Mouse (Mus musculus) heart, postnatal 14 days (tissue): Measurements from ENCODE around the gene Hepacam. TPM values are rescaled to one million over a fixed set of nuclear protein-coding genes. Genes with fewer than 3 reads are reported as not detected.
A peak's percentile ranks its signal among the peaks of the same experiment; 100 is the strongest.

Experiments
- DNase-seq, 2 experiments: peaks; one replicate each; pipeline ENCODE4 v3.0.0; 2021 to 2022
- intact Hi-C: fragments of 180-260 bp; cut with DNase I; formaldehyde crosslinking; loops from one replicate; pipeline ENCODE4 v1.15.1; 2025
- long read RNA-seq, 2 experiments: library from polyadenylated mRNA; stranded (forward); transcript quantifications; one replicate each; pipeline ENCODE4 v2.0.0; 2021
- total RNA-seq, 2 experiments: library from RNA; stranded (reverse); gene quantifications; 2 replicates each; pipeline ENCODE4 v1.2.3; 2021

Gene Hepacam
- under 1 TPM in 1 of 2 experiments, not detected in 1; 0.07 TPM for total RNA-seq
- long read RNA-seq, experiment 1 = 0 reads
- long read RNA-seq, experiment 2 = 0 reads

DNA sequence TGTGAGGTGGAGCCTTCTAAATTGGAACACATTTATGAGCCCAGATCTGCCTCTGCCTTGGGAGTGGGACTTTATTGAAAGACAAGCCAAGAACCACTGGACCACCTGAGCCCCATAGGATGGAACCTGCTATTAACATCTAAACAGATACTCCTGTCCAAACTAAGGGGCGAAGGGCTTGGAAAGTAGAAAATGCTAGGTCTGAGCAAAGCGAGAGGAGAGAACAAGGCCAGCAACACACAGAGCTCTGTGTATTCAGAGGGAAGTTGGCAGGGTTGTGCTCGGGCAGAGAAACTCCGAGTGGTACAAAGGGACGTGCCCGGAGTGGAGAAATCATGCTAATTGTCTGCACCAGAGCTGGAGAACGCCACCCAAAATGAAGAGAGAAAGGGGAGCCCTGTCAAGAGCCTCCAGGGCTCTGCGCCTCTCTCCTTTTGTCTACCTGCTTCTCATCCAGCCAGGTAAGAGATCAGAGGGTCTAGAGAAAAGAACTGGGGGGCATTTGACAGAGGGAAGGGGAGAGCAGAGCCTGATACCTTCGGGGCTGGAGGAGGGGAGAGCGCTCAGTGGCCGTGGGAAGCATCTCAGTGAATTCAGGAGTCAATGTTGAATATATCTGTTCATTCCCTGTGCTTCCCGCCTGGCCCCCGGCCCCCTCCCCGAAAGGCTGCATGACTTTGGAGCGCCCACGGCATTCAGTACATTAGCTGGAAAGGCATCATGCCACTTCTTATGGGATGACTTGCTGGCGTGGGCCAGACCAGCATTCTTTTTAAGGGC, at the start of gene Hepacam:
Gene Hepacam (plus strand): TSS at position 51 of the 780 bp plus-strand sequence.
- no peak for DNase-seq
- intact Hi-C loops = loop anchor here (5.0 kb wide), 1 partner anchor 35 kb away; the partner anchor contains the start of gene Robo4

DNA sequence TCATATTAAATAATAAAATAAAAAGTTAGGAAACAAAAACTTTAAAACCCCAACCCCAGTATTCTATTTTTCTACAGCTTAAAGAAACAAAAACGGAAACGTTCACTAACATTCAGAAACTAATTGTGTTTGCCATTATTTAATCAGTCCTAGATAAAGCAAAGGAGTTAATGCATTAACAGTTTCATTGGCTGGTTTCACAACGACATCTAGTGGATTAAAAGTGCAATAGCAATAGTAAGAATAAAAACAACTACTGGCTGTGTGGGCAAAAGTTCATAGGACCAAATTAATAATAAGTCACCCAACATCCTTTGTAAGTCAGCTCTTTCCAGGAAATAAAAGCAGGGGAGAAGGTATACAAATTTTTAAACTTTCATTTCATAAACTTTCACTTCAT, 37.7 kb upstream of the Hepacam start:
- DNase-seq = no peak
- intact Hi-C loops = loop anchor here (5.0 kb wide), 3 partner anchors 72 to 362 kb away; partner anchors contain the start of gene Slc37a2

DNA sequence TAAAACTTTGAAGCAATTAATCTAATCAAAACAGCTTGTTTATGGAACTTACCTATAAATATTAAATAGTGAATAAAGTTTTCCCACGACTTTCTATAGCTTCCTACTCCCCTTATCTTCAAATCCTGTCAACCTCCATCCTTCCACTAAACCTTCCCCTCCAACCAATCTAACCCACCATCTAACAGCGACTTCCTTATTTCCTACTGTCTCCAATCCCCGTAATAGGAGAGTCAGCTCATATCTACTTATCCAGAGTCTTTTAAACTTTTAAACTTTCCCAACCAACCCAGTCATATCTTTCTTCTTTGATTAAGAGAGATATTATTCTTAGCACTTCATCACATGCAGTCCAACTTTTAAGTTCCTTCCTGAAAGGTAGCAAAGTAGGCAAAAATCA, 21.7 kb upstream of the Hepacam start:
- no peak for DNase-seq
- intact Hi-C loops = loop anchor here (5.0 kb wide), 1 partner anchor 37 kb away; no protein-coding TSS in a partner anchor

DNA sequence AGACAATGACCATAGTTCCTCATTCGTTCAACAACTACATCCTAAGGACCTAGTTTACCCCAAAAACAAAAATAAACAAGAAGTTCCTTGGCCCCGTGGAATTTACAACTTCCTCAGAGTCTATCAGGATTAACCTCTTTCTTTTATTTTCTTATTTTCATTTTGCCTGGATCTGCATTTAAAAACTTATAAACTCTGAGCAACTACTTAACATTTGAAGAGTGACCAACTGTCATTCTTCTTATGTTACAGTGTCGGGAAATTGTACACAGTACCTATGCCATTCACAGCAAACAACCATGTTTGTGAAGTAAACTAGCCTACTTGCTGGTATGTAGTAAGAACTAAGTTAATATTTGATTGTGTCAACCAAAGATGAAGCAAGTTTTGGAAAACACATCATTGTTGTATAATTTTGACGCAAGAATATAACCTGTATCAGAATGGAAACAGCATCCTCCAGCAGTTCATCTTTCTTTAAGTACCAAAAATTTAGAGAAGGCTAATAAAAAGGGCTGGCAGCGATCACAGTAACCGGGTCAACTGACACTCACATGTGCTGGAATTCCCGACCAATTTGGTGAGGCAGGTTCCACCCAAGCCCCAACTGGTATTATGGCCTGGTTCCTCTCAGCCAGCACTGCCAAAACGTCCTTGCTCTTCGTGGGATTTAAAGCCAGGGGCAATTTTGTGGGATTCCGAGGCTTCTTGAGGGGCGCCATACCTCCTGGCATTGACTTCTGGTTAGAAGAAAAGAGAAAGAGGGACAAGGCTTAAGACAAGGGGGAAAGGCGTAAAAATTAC, 19.8 kb upstream of the Hepacam start:
- intact Hi-C loops = loop anchor here (5.0 kb wide), 1 partner anchor 35 kb away; no protein-coding TSS in a partner anchor

DNA sequence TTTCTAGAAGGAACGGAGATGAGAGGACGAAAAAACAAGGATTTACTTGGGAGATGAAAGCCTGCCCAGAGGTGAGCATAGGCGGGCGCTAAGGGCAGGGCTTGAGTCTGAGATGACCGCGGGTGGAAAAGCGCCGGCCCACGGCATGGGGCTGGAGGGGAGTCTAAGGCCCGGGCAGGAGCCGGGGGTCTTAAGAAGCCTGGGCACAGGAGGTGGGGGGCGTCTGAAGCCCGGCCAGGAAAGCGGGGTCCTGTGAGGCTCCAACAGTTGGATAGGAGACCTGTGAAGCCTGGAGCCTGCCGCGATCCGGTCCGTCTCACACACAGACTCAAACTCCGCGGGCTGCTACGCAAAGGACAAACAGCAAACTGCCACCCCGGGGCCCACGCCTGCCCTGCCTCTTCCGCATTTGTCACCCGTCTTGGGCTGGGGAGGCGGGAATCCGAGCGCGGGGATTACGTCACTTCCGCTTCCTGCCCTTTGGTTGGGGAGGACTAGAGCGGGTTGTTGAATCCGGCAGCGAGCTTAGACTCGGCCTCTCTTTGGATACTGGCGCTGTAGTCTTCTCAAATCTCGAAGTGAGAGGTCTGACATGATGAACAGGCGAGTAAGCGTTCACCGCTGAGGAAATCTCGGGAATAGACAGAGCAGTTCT, 19.0 kb upstream of the Hepacam start, which contains the start of gene Ccdc15:
Gene Ccdc15 (minus strand): TSS at position 445 of the 655 bp plus-strand sequence.
- DNase-seq = peak; percentile 97 to 98
- intact Hi-C loops = loop anchor here (5.0 kb wide), 1 partner anchor 34 kb away; no protein-coding TSS in a partner anchor

More for the DNA sequence above, 19.8 kb upstream of the Hepacam start:
- DNase-seq = no peak

DNA sequence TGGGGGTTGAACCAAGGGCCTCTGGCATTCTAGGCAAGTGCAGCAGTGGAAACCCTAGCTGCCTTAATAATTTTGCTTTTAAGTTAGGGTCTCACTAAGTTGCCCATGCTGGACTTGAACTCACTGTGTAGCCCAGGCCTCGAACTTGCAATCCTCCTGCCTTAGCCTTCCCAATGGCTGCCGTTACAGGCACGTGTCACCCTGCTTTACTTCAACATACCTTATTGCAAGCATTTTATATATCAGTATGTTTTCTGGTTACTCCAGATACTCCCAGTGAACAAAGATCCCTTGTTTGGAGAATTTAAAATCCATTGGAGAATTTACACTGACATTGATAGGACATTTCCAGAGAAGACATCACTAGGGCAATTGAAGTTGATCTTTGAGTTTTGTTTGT, 18.1 kb upstream of the Hepacam start:
- intact Hi-C loops = loop anchor here (5.0 kb wide), 1 partner anchor 33 kb away; no protein-coding TSS in a partner anchor
- DNase-seq = no peak

DNA sequence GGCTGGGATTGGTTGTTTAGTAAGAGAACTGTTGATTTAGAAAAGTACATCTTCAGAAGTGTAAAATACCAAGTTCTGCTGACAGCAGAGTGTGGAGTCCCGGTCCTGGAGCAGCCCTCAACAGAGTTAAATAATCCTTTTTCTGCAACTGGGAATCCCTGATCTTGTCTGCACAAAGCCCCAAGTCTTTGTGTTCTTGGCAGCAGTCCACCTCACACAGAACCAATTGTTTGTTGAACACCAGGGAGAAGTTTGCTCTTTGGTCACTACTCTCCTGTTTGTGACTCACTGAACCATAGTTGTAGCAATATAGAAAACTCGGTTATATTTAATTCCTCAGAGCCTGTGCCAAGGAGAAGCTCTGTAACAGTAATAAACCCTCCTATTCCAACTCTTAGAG, 15.9 kb upstream of the Hepacam start:
- intact Hi-C loops = no loop called here
- no peak for DNase-seq

DNA sequence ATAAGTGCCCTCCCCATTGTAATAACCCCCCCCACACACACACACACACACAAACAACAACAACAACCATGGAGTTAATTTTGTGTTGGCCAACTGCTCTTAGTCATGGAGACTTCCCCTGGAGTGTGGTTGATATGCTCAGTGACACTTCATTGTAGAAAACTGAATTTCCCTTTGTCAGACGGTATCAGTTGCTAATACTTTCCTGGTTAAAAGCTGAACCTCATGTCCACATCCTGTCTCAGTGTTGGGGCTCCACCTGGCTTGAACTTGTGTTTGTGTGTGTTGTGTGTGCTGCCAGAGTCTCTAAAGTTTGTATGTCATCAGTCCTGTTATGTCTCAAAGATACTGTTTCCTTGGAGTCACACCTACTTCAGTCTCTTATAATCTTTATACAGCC, 12.7 kb upstream of the Hepacam start:
- no peak for DNase-seq
- intact Hi-C loops = no loop called here

DNA sequence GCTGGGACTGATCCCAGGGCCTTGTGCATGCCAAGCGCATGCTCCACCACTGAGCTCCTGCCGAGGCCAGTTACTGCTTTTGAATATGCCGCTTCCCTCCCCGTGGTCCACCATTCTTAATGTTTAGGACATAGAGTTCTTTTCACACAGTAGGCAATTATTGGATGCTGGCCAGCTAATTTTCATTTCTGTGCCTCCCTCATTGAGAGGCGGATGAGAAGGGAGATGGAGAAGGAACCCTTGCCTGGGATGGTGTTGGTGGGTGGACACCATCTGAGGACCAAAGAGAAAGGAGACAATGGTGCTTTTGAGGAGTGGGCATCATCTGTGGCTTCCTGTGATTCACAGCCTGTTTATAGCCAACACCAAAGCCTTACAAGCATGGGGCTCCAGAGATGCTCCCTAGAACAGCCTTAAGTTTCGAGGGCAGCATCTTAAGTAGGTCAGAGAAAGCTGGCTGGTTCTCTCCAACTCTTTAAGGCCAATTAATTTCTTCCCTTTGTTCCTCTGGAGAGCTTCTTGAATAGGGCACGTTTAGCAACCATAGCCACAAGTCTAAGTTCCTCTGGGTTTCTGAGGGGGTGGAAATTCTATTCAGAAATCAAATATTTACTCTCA, 8.3 kb upstream of the Hepacam start:
- intact Hi-C loops = no loop called here
- DNase-seq = no peak

DNA sequence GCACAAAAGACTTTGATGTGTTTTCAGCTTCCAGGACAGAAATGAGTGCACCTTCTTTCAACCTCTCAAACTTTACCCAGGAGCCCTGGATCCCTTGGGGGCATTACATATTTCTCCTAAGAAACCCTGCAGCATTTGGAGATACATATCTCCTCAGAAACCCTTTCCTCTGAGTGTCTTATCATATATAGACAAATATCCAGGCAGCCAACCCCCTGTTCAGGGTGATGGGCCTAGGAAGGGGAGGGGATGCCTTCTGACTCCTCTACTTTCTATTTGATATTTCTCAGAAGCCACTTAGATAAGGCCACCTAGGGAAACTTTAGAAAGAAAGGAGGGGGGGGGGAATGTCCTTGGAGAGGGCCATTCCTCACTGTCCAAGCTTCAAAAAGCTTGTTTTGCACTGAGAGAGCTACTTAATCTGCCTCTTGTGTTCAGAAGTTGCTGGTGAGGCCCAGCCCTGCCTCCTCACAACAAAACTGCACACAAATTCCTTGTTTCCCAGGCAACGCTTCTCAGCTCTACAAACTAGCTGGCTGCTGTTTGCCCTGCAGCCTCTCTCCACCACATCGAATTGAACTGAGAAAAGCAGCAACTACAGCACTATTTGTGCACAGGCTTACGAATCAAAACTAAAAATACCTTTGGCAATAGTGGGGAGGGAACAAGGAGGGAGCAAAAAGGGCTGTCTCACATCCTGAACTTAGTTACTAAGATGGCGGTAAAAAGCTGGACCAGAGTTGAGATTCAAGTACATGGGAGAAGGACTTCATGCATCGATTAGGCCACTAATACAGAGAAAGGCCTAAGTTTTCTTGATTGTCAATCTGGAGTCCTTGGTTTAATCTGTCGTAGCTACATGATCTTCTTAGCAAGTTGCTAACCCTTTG, 7.6 kb upstream of the Hepacam start:
- intact Hi-C loops = no loop called here
- peak in 1 of 2 experiments; percentile 8 for DNase-seq

DNA sequence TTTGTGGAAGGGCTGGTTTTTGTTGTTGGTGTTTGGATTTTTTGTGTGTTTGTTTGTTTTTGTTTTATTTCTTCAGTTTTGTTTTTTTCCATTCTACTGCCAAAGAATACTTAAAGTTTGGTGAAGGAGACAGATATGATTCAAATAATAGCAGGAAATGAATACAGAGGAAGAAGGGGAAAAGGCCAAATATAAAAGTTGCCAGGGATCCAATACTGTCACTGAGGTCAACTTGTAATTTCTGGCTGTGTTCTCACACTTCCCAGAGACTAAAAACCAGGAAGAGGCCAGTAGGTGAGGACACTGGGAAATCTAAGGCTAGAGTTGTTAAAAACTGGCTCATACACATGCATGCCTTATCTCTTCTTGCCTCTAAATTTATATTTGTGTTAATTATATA, 5.1 kb upstream of the Hepacam start:
- DNase-seq = no peak
- intact Hi-C loops = no loop called here

DNA sequence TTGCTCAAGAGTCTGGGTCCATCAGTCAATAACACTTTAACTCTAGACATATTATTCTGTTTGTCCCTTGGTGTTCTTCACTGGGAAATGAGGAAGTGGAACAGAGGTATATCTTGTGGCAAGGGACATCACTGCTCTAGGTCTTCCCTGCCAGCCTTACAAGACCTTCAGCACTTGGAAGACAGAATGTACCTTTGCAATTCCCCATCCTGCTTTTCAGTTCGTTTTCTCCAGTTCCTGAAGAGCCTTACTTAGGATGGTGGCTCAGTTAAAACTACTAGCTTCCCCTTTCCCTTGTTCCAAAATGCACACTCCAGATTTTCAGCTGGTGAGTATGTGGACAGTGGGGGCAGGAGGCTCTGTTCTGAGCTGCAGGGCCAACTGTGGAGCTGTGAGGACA, 4.3 kb upstream of the Hepacam start:
- intact Hi-C loops = no loop called here
- no peak for DNase-seq

DNA sequence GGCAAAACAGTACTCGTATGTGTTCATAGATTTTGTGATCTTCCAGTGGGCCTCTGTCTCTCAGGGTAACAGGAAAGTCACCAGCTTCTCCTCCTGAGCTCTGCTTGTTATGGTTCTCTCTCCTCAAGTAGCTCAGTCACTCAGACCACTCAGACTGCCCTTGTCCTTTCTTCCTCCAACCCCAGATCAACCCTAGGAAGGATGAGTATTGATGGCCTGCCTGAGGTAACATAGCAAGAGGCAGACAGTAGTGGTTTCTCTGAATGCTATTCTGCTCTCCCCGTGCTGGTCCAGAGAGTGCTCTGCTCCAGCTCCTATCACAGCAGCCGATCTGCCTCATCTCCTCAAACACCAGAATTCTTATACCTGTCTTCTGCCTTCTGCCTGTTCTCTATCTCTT, 3.6 kb upstream of the Hepacam start:
- no peak for DNase-seq
- intact Hi-C loops = no loop called here

DNA sequence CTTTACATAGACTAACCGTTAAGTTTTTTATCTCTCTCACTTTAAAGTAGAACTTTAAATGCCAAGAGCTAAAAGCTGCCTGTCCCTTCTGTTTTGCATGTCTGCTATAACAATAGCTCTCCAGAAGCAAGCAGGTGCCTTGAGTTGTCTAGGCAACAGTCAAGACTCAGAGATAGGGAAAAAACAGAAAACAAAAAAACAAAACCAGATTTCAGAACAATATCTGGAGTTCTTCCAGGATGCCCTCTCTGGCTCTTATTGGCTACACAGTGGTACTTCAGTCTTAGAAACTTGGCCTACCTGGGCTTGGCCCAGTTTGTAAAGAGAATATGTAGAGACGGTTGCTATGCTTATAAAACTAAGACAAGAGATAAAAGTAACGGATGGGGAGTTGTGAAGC, 2.8 kb upstream of the Hepacam start:
- DNase-seq = no peak
- intact Hi-C loops = no loop called here

DNA sequence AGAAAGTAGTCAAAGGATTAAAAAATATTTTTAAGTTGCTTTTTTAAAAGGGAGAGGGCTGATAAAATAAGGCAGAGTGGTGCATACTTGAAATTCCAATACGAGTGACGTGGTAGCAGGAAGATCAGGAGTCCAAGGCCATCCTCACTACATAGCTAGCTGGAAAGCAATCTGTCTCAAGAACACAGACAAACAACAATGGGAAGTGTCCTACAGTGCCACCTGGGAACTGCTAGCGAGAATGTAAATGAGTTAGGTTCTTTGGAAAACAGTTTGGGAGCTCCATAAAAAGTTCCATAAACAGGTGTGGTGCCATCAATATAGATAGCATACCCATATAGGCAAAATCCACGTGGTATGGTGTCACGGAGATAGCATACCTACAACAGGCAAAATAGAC, 1.4 kb upstream of the Hepacam start:
- no peak for DNase-seq
- intact Hi-C loops = loop anchor here (5.0 kb wide), 1 partner anchor 37 kb away; the partner anchor contains the start of gene Robo4

DNA sequence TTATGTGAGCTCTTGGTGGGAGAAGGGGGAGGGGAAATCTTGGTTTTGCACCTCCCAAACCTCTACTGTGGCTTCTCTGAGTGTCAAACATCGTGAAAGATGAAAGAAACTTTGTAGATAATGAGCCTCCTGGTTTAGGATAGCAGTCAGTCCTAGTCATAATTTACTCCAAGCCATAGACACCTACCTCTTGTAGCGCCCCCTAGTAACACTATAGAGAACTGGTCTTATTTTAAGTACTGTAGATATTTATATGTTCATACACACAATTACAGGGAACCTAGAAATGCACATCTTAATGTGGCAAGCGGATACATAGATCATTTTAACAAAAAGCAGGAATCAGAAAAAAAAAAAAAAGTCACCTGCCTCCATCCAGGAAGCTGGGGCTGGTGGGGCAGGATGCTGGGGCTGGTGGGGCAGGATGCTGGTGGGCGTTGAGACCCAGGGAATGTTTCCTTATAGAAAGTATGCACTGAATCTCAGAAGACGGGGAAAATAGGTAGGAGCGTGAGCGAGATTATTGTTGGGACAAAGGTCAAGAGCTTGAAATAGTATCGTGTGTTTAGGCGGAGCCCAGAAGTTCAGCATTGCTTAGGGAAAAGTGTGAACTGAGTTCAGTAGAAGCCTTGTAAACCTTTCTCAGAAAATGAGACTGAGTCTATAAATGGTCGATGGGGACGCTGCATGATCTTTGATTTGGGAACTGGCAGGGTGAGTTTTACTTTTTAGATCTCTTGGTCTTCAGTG, 1.1 kb downstream of the Hepacam start:
- no peak for DNase-seq
- intact Hi-C loops = loop anchor here (5.0 kb wide), 1 partner anchor 34 kb away; the partner anchor contains the start of gene Robo4

DNA sequence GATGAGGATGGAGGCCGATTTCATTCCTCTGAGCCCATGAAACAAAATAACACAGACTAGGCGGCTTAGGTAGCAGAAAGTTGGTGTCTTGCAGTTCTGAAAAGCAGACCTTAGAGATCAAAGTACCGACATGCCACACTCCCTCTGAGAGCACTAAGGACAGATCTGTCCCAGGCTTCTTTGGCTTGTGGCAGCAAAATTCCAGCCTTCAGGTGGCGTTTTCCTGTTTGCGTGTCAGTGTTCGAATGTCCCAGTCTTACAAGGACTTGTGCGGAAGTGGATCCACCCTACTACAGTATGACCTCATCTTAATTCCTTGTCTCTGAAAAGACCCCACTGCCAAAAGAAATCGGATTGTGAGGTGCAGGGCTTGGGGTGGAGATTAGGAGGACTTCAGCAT, 1.7 kb downstream of the Hepacam start:
- intact Hi-C loops = loop anchor here (5.0 kb wide), 1 partner anchor 33 kb away; the partner anchor contains the start of gene Robo4
- DNase-seq = peak; percentile 25 to 30

DNA sequence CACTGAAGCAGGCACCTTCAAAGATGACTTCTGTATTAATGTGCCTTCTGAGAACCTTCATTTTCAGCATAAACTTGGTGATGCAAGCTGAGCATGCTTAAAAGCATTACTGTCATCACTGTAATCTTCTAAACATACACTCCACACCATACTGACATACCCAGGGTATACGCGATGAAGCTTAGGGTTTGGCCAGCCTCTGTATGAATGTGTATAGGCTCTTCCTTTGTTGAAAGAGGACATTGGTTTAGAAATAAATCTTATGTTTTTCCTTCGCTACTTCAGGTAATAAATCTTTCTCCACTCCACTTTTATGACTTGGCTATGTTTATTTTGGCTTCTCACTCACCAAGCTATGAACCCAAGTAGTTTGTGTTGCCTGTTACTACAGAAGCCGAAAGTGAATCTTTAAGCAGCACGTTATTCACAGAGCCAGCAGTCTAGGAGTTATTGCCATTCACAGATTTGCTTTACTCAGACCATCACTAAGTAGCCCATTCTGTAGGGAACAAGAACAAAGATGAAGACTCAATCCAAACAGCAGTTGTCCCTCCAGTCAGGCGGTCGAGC, 4.2 kb downstream of the Hepacam start:
- no peak for DNase-seq
- intact Hi-C loops = no loop called here
